Mouse (Mus musculus) lung, postnatal 0 days (tissue): ENCODE measurements at regions not wholly inside any gene's neighbourhood (a gene's known extent, or its start where the extent isn't known, plus 50 kb on each side); places are given as distances from the start of the nearest gene placed in this dataset.

Experiments used
- CTCF ChIP-seq: IDR thresholded peaks from 2 replicates; pipeline ENCODE4 v1.5.1; 2016; ENCODE audit warnings: antibody characterized with exemption, mild to moderate bottlenecking
- EP300 ChIP-seq: IDR thresholded peaks from 2 replicates; pipeline ENCODE4 v1.6.1; 2016; ENCODE audit warnings: antibody characterized with exemption, mild to moderate bottlenecking, control low read depth

- TF ChIP-seq EP300: no peak
- TF ChIP-seq CTCF: no peak
Measured at GRCm38 (mm10) chr9:63809901-63810587, 52.2 kb upstream of the Smad3 start.
